Mouse (Mus musculus) thymus, adult 2 months (tissue): ENCODE measurements at regions not wholly inside any gene's neighbourhood (a gene's known extent, or its start where the extent isn't known, plus 50 kb on each side); places are given as distances from the start of the nearest gene placed in this dataset.

Experiments
- CTCF ChIP-seq: fragments of 200-500 bp; IDR thresholded peaks from 2 replicates; pipeline ENCODE4 v1.5.1; 2012; ENCODE audit warnings: mild to moderate bottlenecking, control low read depth, low read length, moderate library complexity, borderline replicate concordance; ENCODE audit not compliant: control insufficient read depth, poor library complexity, insufficient read depth; ENCODE audit errors: extremely low read depth
- POLR2A ChIP-seq: fragments of 200-500 bp; IDR thresholded peaks from 2 replicates; pipeline ENCODE4 v1.6.1; 2012; ENCODE audit warnings: mild to moderate bottlenecking, low read length, control low read depth, moderate library complexity; ENCODE audit not compliant: control insufficient read depth, poor library complexity, insufficient read depth; ENCODE audit errors: extremely low read depth

- TF ChIP-seq POLR2A (no peak), CTCF (no peak)
Observed at GRCm38 (mm10) chr3:70198890-70199289, 191.5 kb downstream of the Otol1 start.
